Mouse (Mus musculus): ENCODE measurements at regions not wholly inside any gene's neighbourhood (a gene's known extent, or its start where the extent isn't known, plus 50 kb on each side); places are given as distances from the start of the nearest gene placed in this dataset.

DNA sequence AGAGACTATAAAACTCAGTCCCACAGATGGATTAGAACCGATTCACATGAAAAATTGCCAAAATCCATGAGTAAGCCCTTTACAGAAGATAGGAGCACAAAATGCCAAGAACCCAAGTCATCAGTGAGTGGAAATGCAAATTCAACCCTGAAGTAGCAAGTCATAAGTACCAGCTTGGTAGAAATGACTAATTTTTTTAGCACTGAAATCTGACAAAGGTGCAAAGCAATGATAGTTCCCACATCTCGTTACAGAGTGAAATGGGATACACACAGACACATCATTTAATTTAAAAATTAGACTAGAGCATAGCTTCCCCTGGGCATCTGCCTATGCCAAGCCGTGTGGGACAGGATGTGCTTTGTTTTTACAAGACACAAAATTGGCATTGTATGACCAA, 136.4 kb upstream of the Pum3 start:
- Histone ChIP-seq H3K36me3 (ENCODE audit: control insufficient read depth, insufficient read depth, low read length) (no peaks in the 10 kb centered on the region), H3K27ac (ENCODE audit: insufficient read depth, low read length) (no peak overlapping the region), H3K27me3 (ENCODE audit: control insufficient read depth, insufficient read depth, low read length) (no peaks in the 10 kb centered on the region), H3K4me1 (ENCODE audit: control insufficient read depth, insufficient read depth, insufficient read length) (no peaks in the 10 kb centered on the region), H3K4me3 (ENCODE audit: extremely low read depth, insufficient read depth, insufficient read length) (no peak overlapping the region)
- no peak for TF ChIP-seq CTCF (IDR thresholded peaks at IDR 0.05; ENCODE audit: extremely low read depth, insufficient read depth, insufficient read length, insufficient replicate concordance)
- no peak for TF ChIP-seq POLR2A (IDR thresholded peaks at IDR 0.05; ENCODE audit: low read depth, low read length)
- 75% methylated on average over 3 of the region's 3 CpGs for WGBS
- DNase-seq (ENCODE audit: low read depth in 1 of 2, low spot score in 2 of 2): no peak

DNA sequence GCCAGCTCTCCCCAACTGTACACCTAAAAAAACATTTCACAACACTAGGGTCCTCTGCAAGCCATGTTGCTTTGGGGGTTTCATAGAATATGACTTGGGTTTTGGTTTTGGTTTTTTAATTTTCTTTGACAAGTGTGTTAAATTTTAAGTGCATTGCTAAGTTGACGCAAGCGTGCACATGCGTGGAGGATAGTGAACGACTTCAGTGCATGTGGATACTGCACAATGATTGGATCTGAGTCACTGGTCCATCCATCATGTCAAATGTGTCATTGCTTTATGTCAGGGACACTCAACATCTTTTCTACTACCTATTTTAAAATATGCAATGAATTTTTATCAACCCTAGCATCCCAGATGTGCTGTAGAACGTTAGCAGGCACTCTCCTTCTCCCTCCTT, 134.5 kb upstream of the Pum3 start:
- no peak overlapping the region for H3K4me3 ChIP-seq (ENCODE audit: extremely low read depth, insufficient read depth, insufficient read length)
- no peaks in the 10 kb centered on the region for H3K36me3 ChIP-seq (ENCODE audit: control insufficient read depth, insufficient read depth, low read length)
- no peak for DNase-seq (ENCODE audit: low read depth in 1 of 2, low spot score in 2 of 2)
- no peaks in the 10 kb centered on the region for H3K4me1 ChIP-seq (ENCODE audit: control insufficient read depth, insufficient read depth, insufficient read length)
- TF ChIP-seq CTCF (IDR thresholded peaks at IDR 0.05; ENCODE audit: extremely low read depth, insufficient read depth, insufficient read length, insufficient replicate concordance) (no peak), POLR2A (IDR thresholded peaks at IDR 0.05; ENCODE audit: low read depth, low read length) (no peak)
- no peaks in the 10 kb centered on the region for H3K27me3 ChIP-seq (ENCODE audit: control insufficient read depth, insufficient read depth, low read length)
- WGBS: 77% methylated on average over 5 of the region's 5 CpGs
- no peak overlapping the region for H3K27ac ChIP-seq (ENCODE audit: insufficient read depth, low read length)

- TF ChIP-seq POLR2A (IDR thresholded peaks at IDR 0.05; ENCODE audit: low read depth, low read length): no peak
- TF ChIP-seq CTCF (IDR thresholded peaks at IDR 0.05; ENCODE audit: extremely low read depth, insufficient read depth, insufficient read length, insufficient replicate concordance): no peak
- Histone ChIP-seq H3K27ac (ENCODE audit: insufficient read depth, low read length) (no peak overlapping the region), H3K36me3 (ENCODE audit: control insufficient read depth, insufficient read depth, low read length) (no peaks in the 10 kb centered on the region), H3K4me1 (ENCODE audit: control insufficient read depth, insufficient read depth, insufficient read length) (no peaks in the 10 kb centered on the region), H3K27me3 (ENCODE audit: control insufficient read depth, insufficient read depth, low read length) (no peaks in the 10 kb centered on the region), H3K4me3 (ENCODE audit: extremely low read depth, insufficient read depth, insufficient read length) (no peak overlapping the region)
- WGBS: 70% methylated on average over 9 of the region's 9 CpGs
- no peak for DNase-seq (ENCODE audit: low read depth in 1 of 2, low spot score in 2 of 2)
Observed at GRCm38 (mm10) chr19:27563592-27563991, 134.0 kb upstream of the Pum3 start.

DNA sequence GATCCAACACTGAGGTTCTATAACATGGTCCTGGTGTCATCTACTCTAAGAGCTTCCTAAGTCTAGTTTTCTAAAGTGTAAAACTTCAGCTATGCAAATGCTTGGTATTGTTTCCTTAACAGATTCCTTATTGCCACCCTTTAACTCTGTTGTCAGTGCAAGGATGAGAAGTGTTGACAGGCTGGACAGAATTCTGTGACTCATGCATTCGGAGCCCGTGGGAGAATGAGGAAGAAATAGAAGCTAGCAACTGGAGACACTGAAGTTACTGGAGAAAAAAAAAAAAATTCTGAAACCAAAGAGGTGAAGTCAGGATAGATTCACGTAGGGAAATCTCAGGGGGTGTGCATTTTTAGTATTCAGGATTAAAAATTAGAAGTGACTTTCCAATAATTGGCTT, 128.6 kb upstream of the Pum3 start:
- Histone ChIP-seq H3K4me3 (ENCODE audit: extremely low read depth, insufficient read depth, insufficient read length) (no peak overlapping the region), H3K4me1 (ENCODE audit: control insufficient read depth, insufficient read depth, insufficient read length) (no peaks in the 10 kb centered on the region), H3K27ac (ENCODE audit: insufficient read depth, low read length) (no peak overlapping the region), H3K27me3 (ENCODE audit: control insufficient read depth, insufficient read depth, low read length) (no peaks in the 10 kb centered on the region), H3K36me3 (ENCODE audit: control insufficient read depth, insufficient read depth, low read length) (no peaks in the 10 kb centered on the region)
- TF ChIP-seq CTCF (IDR thresholded peaks at IDR 0.05; ENCODE audit: extremely low read depth, insufficient read depth, insufficient read length, insufficient replicate concordance): no peak
- no peak for TF ChIP-seq POLR2A (IDR thresholded peaks at IDR 0.05; ENCODE audit: low read depth, low read length)
- DNase-seq (ENCODE audit: low read depth in 1 of 2, low spot score in 2 of 2): no peak
- WGBS: 65% methylated on average over 3 of the region's 3 CpGs

DNA sequence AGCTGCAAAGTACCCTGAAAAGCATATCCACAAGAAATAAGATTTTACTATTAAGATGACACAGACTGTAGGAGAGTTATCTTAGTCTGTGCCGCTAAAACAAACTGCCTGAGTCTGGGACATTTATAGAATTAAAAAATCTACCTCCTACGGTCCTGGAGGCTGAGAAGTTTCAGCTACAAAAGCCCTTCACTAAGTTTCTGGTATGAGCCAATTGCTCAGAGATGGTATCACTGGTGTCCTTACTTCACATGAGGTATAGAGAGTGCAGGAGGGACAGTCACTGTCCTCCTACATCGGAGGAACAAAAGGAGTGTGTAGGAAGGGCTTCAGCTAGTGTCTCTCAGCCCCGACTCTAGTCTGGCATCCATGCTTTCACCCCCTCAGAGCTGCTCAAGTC, 127.1 kb upstream of the Pum3 start:
- Histone ChIP-seq H3K27ac (ENCODE audit: insufficient read depth, low read length) (no peak overlapping the region), H3K4me1 (ENCODE audit: control insufficient read depth, insufficient read depth, insufficient read length) (no peaks in the 10 kb centered on the region)
- 91% methylated on average over 4 of the region's 4 CpGs for WGBS

GRCm38 (mm10) chr19:27554841-27555240, 125.2 kb upstream of the Pum3 start:
- Histone ChIP-seq H3K4me1 (ENCODE audit: control insufficient read depth, insufficient read depth, insufficient read length) (no peaks in the 10 kb centered on the region), H3K27me3 (ENCODE audit: control insufficient read depth, insufficient read depth, low read length) (no peaks in the 10 kb centered on the region), H3K27ac (ENCODE audit: insufficient read depth, low read length) (no peak overlapping the region), H3K36me3 (ENCODE audit: control insufficient read depth, insufficient read depth, low read length) (no peaks in the 10 kb centered on the region), H3K4me3 (ENCODE audit: extremely low read depth, insufficient read depth, insufficient read length) (no peak overlapping the region)
- TF ChIP-seq CTCF (IDR thresholded peaks at IDR 0.05; ENCODE audit: extremely low read depth, insufficient read depth, insufficient read length, insufficient replicate concordance) (no peak), POLR2A (IDR thresholded peaks at IDR 0.05; ENCODE audit: low read depth, low read length) (no peak)
- no peak for DNase-seq (ENCODE audit: low read depth in 1 of 2, low spot score in 2 of 2)
- 92% methylated on average over 4 of the region's 4 CpGs for WGBS

More for the DNA sequence above, 127.1 kb upstream of the Pum3 start:
- H3K36me3 ChIP-seq (ENCODE audit: control insufficient read depth, insufficient read depth, low read length): no peaks in the 10 kb centered on the region
- no peak for TF ChIP-seq CTCF (IDR thresholded peaks at IDR 0.05; ENCODE audit: extremely low read depth, insufficient read depth, insufficient read length, insufficient replicate concordance)
- TF ChIP-seq POLR2A (IDR thresholded peaks at IDR 0.05; ENCODE audit: low read depth, low read length): no peak
- H3K27me3 ChIP-seq (ENCODE audit: control insufficient read depth, insufficient read depth, low read length): no peaks in the 10 kb centered on the region
- DNase-seq (ENCODE audit: low read depth in 1 of 2, low spot score in 2 of 2): no peak
- no peak overlapping the region for H3K4me3 ChIP-seq (ENCODE audit: extremely low read depth, insufficient read depth, insufficient read length)

DNA sequence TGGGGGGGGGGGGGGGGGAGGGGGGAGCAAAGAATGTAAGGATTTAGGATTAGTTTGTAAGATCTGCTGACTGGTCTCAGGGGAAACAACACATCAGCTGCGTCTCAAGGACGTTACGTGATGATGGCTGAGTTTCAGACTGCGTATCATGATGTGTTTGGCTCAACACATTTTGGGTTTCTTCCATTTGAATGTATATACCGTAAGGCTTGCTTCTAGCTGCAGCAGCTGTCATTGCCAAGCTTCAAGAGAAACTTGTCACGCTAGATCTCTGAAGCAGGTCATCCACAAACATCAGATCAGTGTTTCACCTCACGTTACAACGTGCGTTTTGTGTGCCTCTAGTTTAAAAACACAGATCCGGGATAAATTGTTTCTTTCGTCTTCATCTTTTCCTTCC, 123.6 kb upstream of the Pum3 start:
- Histone ChIP-seq H3K4me3 (ENCODE audit: extremely low read depth, insufficient read depth, insufficient read length) (no peak overlapping the region), H3K4me1 (ENCODE audit: control insufficient read depth, insufficient read depth, insufficient read length) (no peaks in the 10 kb centered on the region), H3K36me3 (ENCODE audit: control insufficient read depth, insufficient read depth, low read length) (no peaks in the 10 kb centered on the region), H3K27ac (ENCODE audit: insufficient read depth, low read length) (no peak overlapping the region), H3K27me3 (ENCODE audit: control insufficient read depth, insufficient read depth, low read length) (no peaks in the 10 kb centered on the region)
- no peak for TF ChIP-seq CTCF (IDR thresholded peaks at IDR 0.05; ENCODE audit: extremely low read depth, insufficient read depth, insufficient read length, insufficient replicate concordance)
- TF ChIP-seq POLR2A (IDR thresholded peaks at IDR 0.05; ENCODE audit: low read depth, low read length): no peak
- 83% methylated on average over 11 of the region's 11 CpGs for WGBS
- DNase-seq (ENCODE audit: low read depth in 1 of 2, low spot score in 2 of 2): no peak
